ENCODE assay signal across 8 mouse cellular contexts in genomic region chr6:114901921-114902320, GRCm38 (mm10).
DNase-seq lines count a peak whose midpoint lies in the region; ATAC-seq and TF ChIP-seq lines count a peak whose summit lies in the region.

No protein-coding gene starts in this region.

- H3K4me3 ChIP-seq in kidney, embryonic 16.5 days (ENCODE audit: low read length), result no peak overlapping the region
- peak overlapping the region; percentile 27 for H3K4me3 ChIP-seq in forebrain, embryonic 10.5 days
- no peak overlapping the region for H3K4me3 ChIP-seq in intestine, postnatal 0 days (ENCODE audit: low read depth, low read length)
- H3K4me3 ChIP-seq in myocyte, result no peak overlapping the region

- no peaks in the 10 kb centered on the region for H3K27me3 ChIP-seq in kidney, embryonic 16.5 days (ENCODE audit: insufficient read depth, low read length)
- H3K27me3 ChIP-seq in forebrain, embryonic 10.5 days (ENCODE audit: poor library complexity, severe bottlenecking), result no peaks in the 10 kb centered on the region
- no peaks in the 10 kb centered on the region for H3K27me3 ChIP-seq in intestine, postnatal 0 days (replicated peaks; ENCODE audit: control insufficient read depth, insufficient read depth, low read length)
- no peaks in the 10 kb centered on the region for H3K27me3 ChIP-seq in myocyte (ENCODE audit: control insufficient read depth, insufficient read depth, insufficient read length)

- peak overlapping the region; percentile 31; the same call in 1 of the 2 replicates for H3K9ac ChIP-seq in kidney, embryonic 16.5 days (replicated peaks; ENCODE audit: low read length)
- H3K9ac ChIP-seq in intestine, postnatal 0 days (ENCODE audit: low read depth, low read length), result no peak overlapping the region

- H3K36me3 ChIP-seq in kidney, embryonic 16.5 days (ENCODE audit: insufficient read depth, low read length), result peaks cover 2% of the 10 kb centered on the region; the same call in 1 of the 2 replicates
- H3K36me3 ChIP-seq in forebrain, embryonic 10.5 days (replicated peaks), result peaks cover 32% of the 10 kb centered on the region
- no peaks in the 10 kb centered on the region; the same call in 1 of the 2 replicates for H3K36me3 ChIP-seq in intestine, postnatal 0 days (ENCODE audit: control insufficient read depth, insufficient read depth)
- H3K36me3 ChIP-seq in myocyte (ENCODE audit: control insufficient read depth, insufficient read depth), result no peaks in the 10 kb centered on the region

- 15% methylated on average over 4 of the region's 4 CpGs for WGBS in kidney, embryonic 16.5 days
- 33% methylated on average over 4 of the region's 4 CpGs for WGBS in forebrain, embryonic 10.5 days
- 45% methylated on average over 4 of the region's 4 CpGs for WGBS in intestine, postnatal 0 days

- H3K4me1 ChIP-seq in kidney, embryonic 16.5 days (ENCODE audit: insufficient read depth, low read length), result peaks cover 52% of the 10 kb centered on the region
- H3K4me1 ChIP-seq in forebrain, embryonic 10.5 days, result peaks cover 82% of the 10 kb centered on the region
- peaks cover 3% of the 10 kb centered on the region; the same call in 1 of the 2 replicates for H3K4me1 ChIP-seq in intestine, postnatal 0 days (replicated peaks; ENCODE audit: control insufficient read depth, insufficient read depth, low read length)

- no peak for TF ChIP-seq CTCF in intestine, postnatal 0 days (IDR thresholded peaks at IDR 0.05; ENCODE audit: low read depth)

- H3ac ChIP-seq in myocyte (ENCODE audit: control insufficient read depth, insufficient read length), result no peak overlapping the region

- H3K27ac ChIP-seq in kidney, embryonic 16.5 days (ENCODE audit: low read length), result peak overlapping the region; percentile 66
- H3K27ac ChIP-seq in forebrain, embryonic 10.5 days, result peak overlapping the region; percentile 74
- no peak overlapping the region for H3K27ac ChIP-seq in intestine, postnatal 0 days (ENCODE audit: low read depth, low read length)

- peak overlapping the region; percentile 38 for H3K4me2 ChIP-seq in kidney, embryonic 16.5 days (replicated peaks; ENCODE audit: low read depth, low read length)
- peak overlapping the region; percentile 53 for H3K4me2 ChIP-seq in intestine, postnatal 0 days (replicated peaks; ENCODE audit: low read depth)
- H3K4me2 ChIP-seq in myocyte (ENCODE audit: low read depth), result peak overlapping the region; percentile 64

- H3K9me3 ChIP-seq in kidney, embryonic 16.5 days (ENCODE audit: low read length), result no peaks in the 10 kb centered on the region
- H3K9me3 ChIP-seq in forebrain, embryonic 10.5 days, result no peaks in the 10 kb centered on the region
- no peaks in the 10 kb centered on the region for H3K9me3 ChIP-seq in intestine, postnatal 0 days (ENCODE audit: control insufficient read depth)

- peaks cover 97% of the 10 kb centered on the region for H3K79me2 ChIP-seq in myocyte (ENCODE audit: control insufficient read depth, insufficient read depth)

- DNase-seq in kidney, postnatal 36 days, result no peak
- no peak for DNase-seq in forebrain, embryonic 10.5 days (ENCODE audit: extremely low spot score, low spot score)
- no peak for DNase-seq in right cerebral cortex, adult 2 months (ENCODE audit: low spot score in 2 of 2)
- DNase-seq in adrenal gland, postnatal 4 days (ENCODE audit: low spot score in 2 of 2), result no peak
- no peak for DNase-seq in cerebellum, adult 11-12 months

- no peak for TF ChIP-seq POLR2A in myocyte (IDR thresholded peaks at IDR 0.05; ENCODE audit: insufficient read length, low read depth)

- ATAC-seq in kidney, embryonic 16.5 days (ENCODE audit: low FRiP score, low TSS enrichment), result peak; percentile 43; the same call in 1 of the 2 replicates
- ATAC-seq in intestine, postnatal 0 days, result no peak

TF ChIP-seq in myocyte, 11 proteins besides CTCF, POLR2A, EP300 and RAD21:
- no peak for TF ChIP-seq REST (IDR thresholded peaks at IDR 0.05; ENCODE audit: insufficient read depth, insufficient read length)
- TF ChIP-seq TCF3 (IDR thresholded peaks at IDR 0.05; ENCODE audit: insufficient read length, low read depth), result no peak
- no peak for TF ChIP-seq MYOG (IDR thresholded peaks at IDR 0.05; ENCODE audit: control insufficient read depth in 1 of 3, insufficient read depth in 1 of 3, insufficient read length in 2 of 3, low read depth in 2 of 3)
- no peak for TF ChIP-seq MYOD1 (IDR thresholded peaks at IDR 0.05; ENCODE audit: control insufficient read depth in 1 of 3, insufficient read length in 2 of 3, low read depth in 2 of 3)
- no peak for TF ChIP-seq CEBPB (IDR thresholded peaks at IDR 0.05; ENCODE audit: insufficient read depth, poor library complexity, severe bottlenecking)
